Mouse (Mus musculus): ENCODE measurements around the gene Tmem114. TPM values are rescaled to one million over a fixed set of nuclear protein-coding genes. Genes with fewer than 3 reads are reported as not detected.
A peak's percentile ranks its signal among the peaks of the same experiment; 100 is the strongest.

The Tmem114 gene
- total RNA-seq, 2 experiments from 2014 or later, result not detected

GRCm38 (mm10) chr16:8413441-8413840 is 11.5 kb downstream of the Tmem114 start:
- ATAC-seq (replicated peaks; ENCODE audit: low FRiP score, poor library complexity, severe bottlenecking), result no peak

DNA sequence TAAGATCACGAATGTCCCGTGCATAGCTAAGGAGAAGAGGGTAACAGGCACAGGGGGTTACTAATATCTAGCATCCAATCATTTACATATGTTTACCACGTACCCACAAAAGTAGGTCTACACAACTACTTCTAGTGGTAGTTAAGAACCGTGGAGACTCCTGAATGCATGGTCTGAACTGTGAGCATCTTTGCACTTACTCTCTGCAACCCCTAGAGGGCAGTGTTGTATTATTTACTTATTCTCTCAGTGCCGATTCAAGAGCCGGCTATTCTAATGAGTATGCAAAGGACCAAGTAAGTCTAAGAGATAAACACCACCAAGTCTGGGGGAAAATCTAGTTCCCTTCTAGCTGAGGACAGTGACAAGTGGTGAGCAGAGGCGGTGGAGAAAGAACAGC is 12.7 kb downstream of the Tmem114 start:
- ATAC-seq (replicated peaks; ENCODE audit: low FRiP score, poor library complexity, severe bottlenecking), result peak; percentile 77

DNA sequence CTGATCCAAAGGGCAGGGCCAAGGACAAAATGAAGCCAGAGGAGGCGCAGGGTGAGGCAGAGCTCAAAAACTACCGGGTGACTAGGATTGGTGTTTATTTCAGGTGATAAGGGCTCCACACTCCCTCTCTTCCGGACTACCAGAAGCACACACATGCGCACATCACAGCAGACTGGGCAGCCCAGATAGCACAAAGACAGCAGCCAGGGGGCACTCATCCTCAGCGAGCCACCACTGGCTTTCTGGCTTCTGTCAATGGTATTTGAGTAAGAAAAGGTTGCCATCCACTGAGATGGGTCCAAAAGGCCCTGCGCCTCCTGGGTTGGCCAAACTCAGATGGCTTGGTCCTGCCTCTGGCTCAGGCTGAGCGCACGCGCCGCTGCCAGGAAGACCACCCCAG is 15.7 kb downstream of the Tmem114 start:
- no peak for ATAC-seq (replicated peaks; ENCODE audit: low FRiP score, poor library complexity, severe bottlenecking)

DNA sequence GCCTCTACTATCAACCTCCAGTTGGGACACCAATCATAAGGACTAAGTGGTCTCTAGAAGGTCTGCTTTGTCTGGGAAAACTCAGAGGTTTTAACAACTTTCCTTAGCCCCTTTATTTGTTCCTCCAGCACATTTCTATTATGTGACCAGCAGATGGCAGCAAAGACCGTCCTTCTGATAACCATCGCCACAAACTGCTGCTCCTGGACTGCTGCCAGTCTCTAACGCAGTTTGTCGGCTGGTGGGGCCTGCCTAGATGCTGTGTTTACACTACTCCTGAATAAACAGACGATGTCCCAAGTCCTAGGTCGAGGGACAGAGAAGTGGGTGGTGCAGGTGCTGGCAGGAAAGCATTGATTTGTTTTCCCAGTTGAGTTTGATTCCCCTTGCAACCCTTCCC is 18.2 kb downstream of the Tmem114 start:
- ATAC-seq (replicated peaks; ENCODE audit: low FRiP score, poor library complexity, severe bottlenecking), result no peak

DNA sequence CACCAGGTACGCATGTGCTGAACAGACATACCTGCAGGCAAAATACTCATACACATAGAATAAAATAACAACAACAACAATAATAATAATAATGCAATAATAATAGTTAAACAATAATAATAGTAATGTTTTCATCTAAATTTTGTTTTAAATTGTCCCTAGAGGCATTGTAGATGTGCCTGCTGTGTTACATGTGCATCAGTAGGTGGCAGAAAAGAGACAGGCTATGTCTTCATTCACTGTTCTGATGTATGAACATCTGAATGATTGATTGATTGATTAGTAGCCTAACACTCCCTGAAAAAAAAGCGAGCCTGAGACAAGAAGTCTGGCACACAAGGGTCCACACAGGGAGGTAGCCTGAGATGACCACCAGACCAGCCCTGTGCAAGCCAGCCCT is 22.3 kb downstream of the Tmem114 start:
- ATAC-seq (replicated peaks; ENCODE audit: low FRiP score, poor library complexity, severe bottlenecking), result no peak

DNA sequence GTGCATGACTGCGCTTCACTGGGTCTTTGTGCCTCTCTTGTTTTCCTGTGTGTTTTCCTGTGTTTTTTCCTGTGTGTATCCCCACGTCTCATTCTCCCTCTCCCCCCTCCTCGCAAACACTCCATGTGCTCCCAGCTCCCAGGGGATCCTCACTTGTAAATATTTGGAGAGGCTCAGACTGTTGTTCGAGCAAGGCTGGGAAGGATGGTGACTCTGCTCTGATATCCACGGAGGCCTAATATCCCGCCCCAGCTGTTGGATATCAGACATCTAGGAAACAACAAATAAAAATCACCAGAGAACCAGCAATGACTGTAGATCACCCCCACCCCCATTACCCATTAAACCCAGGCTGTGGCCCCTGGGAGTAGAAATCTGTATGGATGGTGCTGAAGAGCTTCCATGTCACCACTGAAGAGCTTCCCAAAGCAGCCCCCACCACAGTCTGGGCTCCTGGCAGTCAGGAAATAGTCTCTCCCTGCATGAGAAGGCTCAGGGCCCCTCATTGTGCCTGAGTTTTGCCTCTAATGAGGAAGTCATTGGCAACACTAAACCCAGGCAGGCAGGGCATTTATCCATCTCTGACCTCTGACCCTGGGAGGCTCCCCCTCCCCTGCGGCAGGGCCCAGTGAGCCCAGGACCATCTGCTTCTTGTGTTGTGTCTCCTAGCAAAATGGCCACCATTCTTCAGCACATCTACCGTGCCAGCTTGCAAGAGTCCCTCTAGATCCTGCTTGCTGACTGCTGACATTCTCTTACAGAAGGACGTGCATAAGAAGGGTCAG is 23.6 kb downstream of the Tmem114 start:
- ATAC-seq (replicated peaks; ENCODE audit: low FRiP score, poor library complexity, severe bottlenecking), result no peak

DNA sequence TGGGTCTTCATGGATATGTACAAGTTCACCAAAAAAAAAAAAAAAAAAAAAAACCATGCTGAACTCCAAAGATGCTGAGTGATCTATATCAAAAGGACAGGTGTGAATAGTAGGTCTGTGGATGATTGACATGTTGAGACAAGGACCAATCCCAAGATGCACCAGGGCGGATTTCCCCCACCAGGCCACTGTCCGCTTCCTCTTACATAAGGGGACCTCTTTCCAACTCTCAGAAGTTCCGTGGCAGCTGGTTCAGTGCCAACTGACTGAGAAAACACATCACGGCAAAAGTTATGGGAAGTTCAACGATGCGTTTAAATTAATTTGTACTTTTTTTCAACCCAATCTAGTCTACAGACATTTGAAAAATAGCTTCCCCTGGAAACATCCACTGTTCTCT is 25.1 kb downstream of the Tmem114 start:
- no peak for ATAC-seq (replicated peaks; ENCODE audit: low FRiP score, poor library complexity, severe bottlenecking)

DNA sequence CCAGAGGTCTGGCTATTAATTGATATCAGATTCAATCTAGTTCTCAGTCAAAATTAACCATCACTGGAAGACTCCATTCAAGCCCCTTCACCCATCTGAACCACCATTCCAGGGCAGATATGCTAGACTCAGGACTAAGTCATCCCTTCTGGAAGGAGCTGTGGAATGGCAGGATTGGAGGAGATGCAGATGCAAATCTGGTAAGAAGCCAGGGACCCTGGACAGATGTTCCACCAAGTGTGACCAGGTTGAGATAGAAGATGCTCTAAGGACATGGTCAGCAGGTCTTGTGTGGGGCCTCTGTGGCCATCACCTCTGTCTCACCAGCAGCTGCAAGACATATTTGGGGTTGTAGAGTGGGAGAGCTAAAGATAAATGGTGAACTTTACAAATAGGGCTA is 30.0 kb downstream of the Tmem114 start:
- no peak for ATAC-seq (replicated peaks; ENCODE audit: low FRiP score, poor library complexity, severe bottlenecking)

DNA sequence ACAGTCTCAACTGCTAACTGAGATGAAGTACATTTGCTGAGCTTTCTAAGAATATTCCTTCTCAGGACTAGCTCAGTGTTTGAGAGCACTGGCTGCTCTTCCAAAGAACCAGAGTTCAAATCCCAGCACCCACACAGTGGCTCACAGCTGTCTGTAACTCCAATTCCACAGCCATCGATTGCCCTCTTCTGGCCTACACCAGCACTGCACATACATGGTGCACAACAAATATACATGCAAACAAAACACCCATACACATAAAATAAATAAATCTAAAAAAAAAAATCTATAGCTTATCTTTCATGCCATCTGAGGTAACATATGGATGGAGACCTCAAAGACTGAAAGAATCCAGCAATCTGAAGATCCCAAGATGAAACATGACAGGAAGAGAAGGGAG is 36.4 kb downstream of the Tmem114 start:
- ATAC-seq (replicated peaks; ENCODE audit: low FRiP score, poor library complexity, severe bottlenecking), result no peak

GRCm38 (mm10) chr16:8386386-8386785 is 38.5 kb downstream of the Tmem114 start:
- ATAC-seq (replicated peaks; ENCODE audit: low FRiP score, poor library complexity, severe bottlenecking), result no peak

- no peak for ATAC-seq (replicated peaks; ENCODE audit: low FRiP score, poor library complexity, severe bottlenecking)
Observed at GRCm38 (mm10) chr16:8385679-8386078, 39.3 kb downstream of the Tmem114 start.

GRCm38 (mm10) chr16:8384772-8385171 is 40.2 kb downstream of the Tmem114 start:
- no peak for ATAC-seq (replicated peaks; ENCODE audit: low FRiP score, poor library complexity, severe bottlenecking)

DNA sequence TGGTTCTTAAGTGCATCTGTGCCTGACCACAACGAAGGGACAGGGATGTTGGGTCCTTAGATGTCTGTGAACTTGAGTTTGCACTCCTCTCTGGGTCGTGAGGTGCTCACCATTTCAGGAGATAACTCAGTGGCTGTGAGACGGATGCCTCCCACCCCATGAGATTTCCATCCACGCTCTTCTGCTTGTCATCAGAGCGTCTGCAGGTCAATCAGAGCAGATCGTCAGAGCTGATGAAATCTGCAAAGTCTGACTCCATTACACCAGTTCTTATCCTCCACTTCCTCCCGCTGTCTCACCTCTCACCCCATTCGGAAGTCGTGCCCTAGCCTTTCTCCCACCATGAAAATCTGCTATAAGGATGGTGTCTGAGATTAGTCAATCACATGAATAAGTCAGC is 41.5 kb downstream of the Tmem114 start:
- no peak for ATAC-seq (replicated peaks; ENCODE audit: low FRiP score, poor library complexity, severe bottlenecking)

GRCm38 (mm10) chr16:8363066-8363465 is 61.9 kb downstream of the Tmem114 start:
- ATAC-seq (replicated peaks; ENCODE audit: low FRiP score, poor library complexity, severe bottlenecking), result no peak

Other genes starting within 250 kb of the Tmem114 start
- 2.9 and 6.7 TPM in 2 replicates for gene Mettl22, start 45.7 kb upstream of the Tmem114 start, total RNA-seq (2015; ENCODE audit: low replicate concordance)
- 0.13 TPM in 1 of 2 replicates, not detected in the other for gene Mettl22, start 45.7 kb upstream of the Tmem114 start, total RNA-seq (2017; ENCODE audit: low replicate concordance)
- 3.4 and 5.0 TPM in 2 replicates for gene Abat, start 88.3 kb upstream of the Tmem114 start, total RNA-seq (2015; ENCODE audit: low replicate concordance)
- gene Abat, start 88.3 kb upstream of the Tmem114 start, total RNA-seq (2017; ENCODE audit: low replicate concordance), result 0.76 and 2.1 TPM in 2 replicates
- 80.1 and 96.9 TPM in 2 replicates for gene Pmm2, start 212.5 kb upstream of the Tmem114 start, total RNA-seq (2015; ENCODE audit: low replicate concordance)
- gene Pmm2, start 212.5 kb upstream of the Tmem114 start, total RNA-seq (2017; ENCODE audit: low replicate concordance), result 118 and 123 TPM in 2 replicates
- 6.7 and 11.9 TPM in 2 replicates for gene Tmem186, start 212.6 kb upstream of the Tmem114 start, total RNA-seq (2015; ENCODE audit: low replicate concordance)
- 10.9 and 12.5 TPM in 2 replicates for gene Tmem186, start 212.6 kb upstream of the Tmem114 start, total RNA-seq (2017; ENCODE audit: low replicate concordance)
- gene Carhsp1, start 247.0 kb upstream of the Tmem114 start, total RNA-seq (2015; ENCODE audit: low replicate concordance), result 176 and 189 TPM in 2 replicates
- 200 and 217 TPM in 2 replicates for gene Carhsp1, start 247.0 kb upstream of the Tmem114 start, total RNA-seq (2017; ENCODE audit: low replicate concordance)

Measured in erythroid progenitor cell, adult 5-6 weeks (primary cell).